Mouse (Mus musculus): ENCODE measurements around the gene Nr2f2. TPM values are rescaled to one million over a fixed set of nuclear protein-coding genes. Genes with fewer than 3 reads are reported as not detected.

The Nr2f2 gene
- polyA plus RNA-seq, 1 experiment from 2014 or later: 230 TPM

DNA sequence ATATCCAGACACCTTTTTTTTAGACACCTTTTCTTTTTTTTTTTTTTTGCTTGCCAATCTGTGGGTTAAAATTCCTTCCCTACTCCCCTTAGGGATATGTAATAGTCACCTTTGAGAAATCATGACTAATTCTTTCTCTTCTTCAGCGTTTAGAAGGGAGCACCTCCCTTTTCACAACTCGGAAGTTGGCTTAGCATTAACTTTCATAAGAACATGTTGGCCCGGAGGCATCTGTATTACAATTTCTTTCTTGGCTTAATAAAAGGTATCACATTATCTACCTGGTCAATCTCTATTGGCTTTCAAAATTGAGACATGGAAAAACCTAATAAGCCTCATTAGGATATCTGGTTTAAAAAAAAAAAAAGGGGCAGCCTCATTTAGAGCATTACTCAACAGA is 14.4 kb upstream of the Nr2f2 start:
- Histone ChIP-seq H3K27me3 (no peaks in the 10 kb centered on the region), H3K9ac (no peak overlapping the region)
- WGBS: 73% methylated on average over 3 of the region's 3 CpGs

DNA sequence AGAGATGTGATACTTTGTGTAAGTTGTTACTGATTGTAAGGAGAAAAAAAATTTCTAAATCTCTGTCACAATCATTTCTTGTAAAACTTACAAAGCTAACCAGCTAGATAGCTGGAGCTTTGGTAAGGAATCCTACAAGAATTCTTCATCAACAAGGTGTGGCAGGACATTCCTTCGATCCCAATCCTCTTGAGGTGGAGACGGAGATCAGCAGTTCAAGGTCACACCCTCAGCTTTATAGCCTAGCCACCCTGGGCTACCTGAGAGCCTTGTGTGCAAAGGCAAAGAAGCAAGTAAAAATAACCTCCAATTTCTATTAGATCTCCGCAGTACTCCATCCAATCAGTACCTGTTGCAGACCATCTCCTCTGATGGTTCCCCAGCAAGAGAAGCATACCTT is 13.7 kb upstream of the Nr2f2 start:
- Histone ChIP-seq H3K9ac (no peak overlapping the region), H3K9me3 (replicated peaks) (no peaks in the 10 kb centered on the region), H3K36me3 (peaks cover 19% of the 10 kb centered on the region), H3K27ac (no peak overlapping the region), H3K4me2 (no peak overlapping the region), H3K4me1 (no peaks in the 10 kb centered on the region), H3K27me3 (no peaks in the 10 kb centered on the region), H3K4me3 (replicated peaks) (no peak overlapping the region)
- 88% methylated on average over 3 of the region's 3 CpGs for WGBS
- no peak for ATAC-seq (replicated peaks; ENCODE audit: low FRiP score)

More for the DNA sequence above, 14.4 kb upstream of the Nr2f2 start:
- Histone ChIP-seq H3K4me2 (no peak overlapping the region), H3K9me3 (replicated peaks) (no peaks in the 10 kb centered on the region), H3K4me3 (replicated peaks) (no peak overlapping the region), H3K27ac (no peak overlapping the region), H3K36me3 (peaks cover 20% of the 10 kb centered on the region), H3K4me1 (no peaks in the 10 kb centered on the region)
- no peak for ATAC-seq (replicated peaks; ENCODE audit: low FRiP score)

DNA sequence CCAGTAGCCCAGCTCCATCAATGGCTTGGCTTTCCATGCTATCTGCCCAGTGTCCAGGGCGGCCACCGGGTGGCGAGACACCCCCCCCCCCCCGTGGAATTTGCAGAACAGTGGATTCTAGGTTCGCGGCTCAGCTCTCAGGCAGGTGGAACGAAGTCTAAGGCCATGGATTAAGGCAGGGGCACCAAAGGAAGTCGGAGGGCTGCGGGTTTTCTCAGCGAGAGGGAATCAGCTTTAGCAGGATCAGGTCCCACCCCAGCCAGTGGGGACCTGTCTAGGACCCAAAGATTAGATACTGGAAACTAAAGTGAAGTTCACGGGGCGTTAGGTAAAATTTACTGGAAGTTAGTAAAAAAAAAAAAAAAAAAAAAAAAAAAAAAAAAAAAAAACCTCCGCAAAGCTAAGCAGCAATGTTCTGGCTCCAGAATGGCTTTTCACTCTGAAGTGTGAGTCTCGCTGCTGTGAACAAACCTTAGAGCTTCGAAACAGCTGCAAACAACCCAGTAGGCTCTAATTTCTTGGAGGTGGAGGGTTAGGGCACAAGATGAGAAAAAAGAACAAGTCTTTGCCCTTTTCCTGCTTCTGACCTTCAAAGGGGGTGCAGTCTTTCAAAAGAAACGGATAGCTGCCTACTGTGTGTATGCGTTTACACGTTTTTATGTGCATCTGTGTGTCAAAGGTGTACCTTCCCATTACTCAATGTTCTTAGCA is 4.2 kb upstream of the Nr2f2 start:
- H3K4me3 ChIP-seq (replicated peaks): peak overlapping the region; percentile 74
- ATAC-seq (replicated peaks; ENCODE audit: low FRiP score): no peak
- H3K36me3 ChIP-seq: no peaks in the 10 kb centered on the region
- H3K9me3 ChIP-seq (replicated peaks): no peaks in the 10 kb centered on the region
- no peaks in the 10 kb centered on the region for H3K27me3 ChIP-seq
- H3K27ac ChIP-seq: peak overlapping the region; percentile 99
- WGBS: 5% methylated on average over 18 of the region's 18 CpGs
- H3K9ac ChIP-seq: peak overlapping the region; percentile 54
- H3K4me2 ChIP-seq: peak overlapping the region; percentile 75
- H3K4me1 ChIP-seq: peaks cover 48% of the 10 kb centered on the region

DNA sequence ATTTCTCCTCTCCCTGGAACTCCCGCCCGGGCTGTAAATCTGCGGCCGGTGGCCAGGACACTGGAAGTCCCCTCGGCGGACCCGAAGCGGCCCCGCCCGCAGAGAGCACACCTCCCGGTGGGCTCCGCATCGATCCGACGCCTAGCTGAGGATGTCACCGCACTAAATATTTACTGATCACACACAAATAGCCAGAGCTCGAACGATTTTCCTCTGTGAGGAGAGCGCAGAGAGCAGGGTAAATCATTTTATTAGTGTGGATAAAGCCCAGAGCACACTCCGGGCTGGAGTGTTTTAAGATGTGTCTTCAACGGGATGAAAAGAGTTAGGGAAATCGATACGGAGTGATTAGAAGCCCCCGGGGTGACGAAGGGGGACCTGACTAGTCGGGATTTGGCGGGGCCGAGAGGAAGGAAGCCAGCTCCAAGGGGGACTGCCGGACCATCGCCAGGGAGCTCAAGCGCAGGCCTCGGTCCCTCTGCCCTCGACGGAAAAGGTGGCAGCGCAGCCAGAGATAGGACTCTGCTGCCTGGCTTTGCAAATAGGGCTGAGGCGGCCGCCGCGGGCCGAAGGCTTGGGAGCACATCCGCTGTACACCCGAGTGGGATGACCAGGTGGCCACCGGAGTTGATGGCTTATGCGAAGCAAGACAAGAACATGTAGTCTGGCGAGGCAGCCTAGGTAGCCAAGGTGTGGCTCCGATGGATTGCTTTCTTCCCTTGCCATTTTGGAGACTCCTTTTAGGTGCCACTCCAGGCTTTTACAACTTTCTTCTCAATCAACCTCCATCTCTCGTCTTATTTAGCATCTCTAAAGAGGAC is 3.4 kb upstream of the Nr2f2 start:
- peak overlapping the region; percentile 99 for H3K27ac ChIP-seq
- 2% methylated on average over 47 of the region's 47 CpGs for WGBS

DNA sequence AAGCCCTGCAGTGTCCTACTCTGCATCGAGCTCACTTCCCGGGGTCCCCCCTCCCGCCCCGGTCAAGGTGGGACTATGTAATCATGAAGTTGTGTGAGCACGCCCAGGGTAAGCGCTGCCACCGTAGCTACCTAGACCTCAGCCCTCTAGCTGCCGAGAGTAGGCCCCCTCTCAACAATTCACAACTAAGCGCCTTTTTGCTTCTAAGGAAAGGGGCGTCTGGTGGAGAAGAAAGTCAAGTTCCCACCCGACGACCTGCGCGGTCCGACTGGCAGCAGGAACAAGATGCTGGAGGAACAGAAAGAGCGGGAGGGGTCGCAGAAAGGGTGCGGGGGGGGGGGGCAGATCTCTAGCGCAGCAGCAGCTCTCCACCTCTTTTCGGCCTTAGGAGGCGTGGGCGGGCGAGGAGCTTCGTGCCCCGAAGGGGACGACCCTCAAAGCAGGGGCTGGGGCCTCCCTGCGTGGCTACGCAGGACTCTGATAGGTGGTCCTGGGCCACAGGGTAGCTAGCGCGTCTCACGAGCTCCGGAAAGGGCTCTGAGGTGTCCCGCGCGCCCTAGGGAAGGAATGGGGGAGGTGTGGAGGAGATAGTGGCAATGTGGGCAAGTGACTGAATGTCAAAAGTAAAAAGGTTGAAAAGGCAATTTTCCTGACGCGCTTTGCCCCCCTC is 2.7 kb upstream of the Nr2f2 start:
- peak overlapping the region; percentile 99 for H3K27ac ChIP-seq
- WGBS: 3% methylated on average over 37 of the region's 37 CpGs
- peak overlapping the region; percentile 54 for H3K9ac ChIP-seq
- no peaks in the 10 kb centered on the region for H3K27me3 ChIP-seq
- H3K36me3 ChIP-seq: no peaks in the 10 kb centered on the region
- ATAC-seq (replicated peaks; ENCODE audit: low FRiP score): peak; percentile 65
- H3K9me3 ChIP-seq (replicated peaks): no peaks in the 10 kb centered on the region
- H3K4me1 ChIP-seq: peaks cover 48% of the 10 kb centered on the region
- H3K4me3 ChIP-seq (replicated peaks): peak overlapping the region; percentile 74
- peak overlapping the region; percentile 75 for H3K4me2 ChIP-seq

More for the DNA sequence above, 3.4 kb upstream of the Nr2f2 start:
- H3K4me3 ChIP-seq (replicated peaks): peak overlapping the region; percentile 74
- H3K27me3 ChIP-seq: no peaks in the 10 kb centered on the region
- peak overlapping the region; percentile 54 for H3K9ac ChIP-seq
- no peaks in the 10 kb centered on the region for H3K9me3 ChIP-seq (replicated peaks)
- ATAC-seq (replicated peaks; ENCODE audit: low FRiP score): peak; percentile 23
- peaks cover 48% of the 10 kb centered on the region for H3K4me1 ChIP-seq
- H3K36me3 ChIP-seq: no peaks in the 10 kb centered on the region
- H3K4me2 ChIP-seq: peak overlapping the region; percentile 75

DNA sequence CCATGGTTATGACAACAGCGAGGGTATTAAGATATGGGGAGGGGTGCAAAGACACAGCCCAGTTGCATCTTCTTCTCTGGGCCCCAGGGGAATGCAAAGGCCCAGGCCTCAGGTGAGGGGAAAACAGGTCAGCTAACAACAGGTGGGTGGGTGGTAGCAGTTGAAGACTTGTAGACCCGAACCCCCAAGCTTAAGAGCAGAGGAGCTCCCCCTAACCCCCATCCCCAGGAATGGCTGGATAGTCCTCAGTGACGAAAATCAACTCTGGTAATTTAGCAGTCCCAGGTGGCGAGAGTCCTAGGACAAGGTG is 2.2 kb upstream of the Nr2f2 start:
- H3K27me3 ChIP-seq: no peaks in the 10 kb centered on the region
- peak overlapping the region; percentile 54 for H3K9ac ChIP-seq
- 0 out of 2 replicates have a peak, but pooled peaks have one; percentile 1 for ATAC-seq (replicated peaks; ENCODE audit: low FRiP score)
- no peaks in the 10 kb centered on the region for H3K36me3 ChIP-seq
- peak overlapping the region; percentile 74 for H3K4me3 ChIP-seq (replicated peaks)
- H3K9me3 ChIP-seq (replicated peaks): no peaks in the 10 kb centered on the region
- H3K4me1 ChIP-seq: peaks cover 48% of the 10 kb centered on the region
- peak overlapping the region; percentile 75 for H3K4me2 ChIP-seq
- H3K27ac ChIP-seq: peak overlapping the region; percentile 99
- WGBS: 30% methylated on average over 4 of the region's 4 CpGs

DNA sequence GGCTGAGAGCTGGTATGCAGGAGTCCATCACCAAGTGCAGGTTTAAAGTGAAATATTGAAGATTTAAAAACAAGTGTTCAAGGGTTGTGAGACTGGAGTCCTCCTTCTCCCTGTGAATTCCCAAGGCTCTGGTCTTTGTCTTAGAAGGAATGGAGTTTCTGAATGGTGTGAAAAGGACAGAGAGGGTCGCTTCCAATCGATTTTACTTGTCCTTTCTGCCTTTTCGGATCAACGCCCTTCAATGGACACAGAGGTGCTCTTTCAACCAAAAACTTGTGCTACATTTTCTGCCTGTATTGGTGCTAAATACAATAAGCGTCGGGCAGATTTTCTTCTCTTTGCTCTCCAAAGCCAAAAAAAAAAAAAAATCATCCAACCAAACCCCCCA is 1.7 kb upstream of the Nr2f2 start:
- ATAC-seq (replicated peaks; ENCODE audit: low FRiP score): no peak
- Histone ChIP-seq H3K36me3 (no peaks in the 10 kb centered on the region), H3K9ac (peak overlapping the region; percentile 54), H3K9me3 (replicated peaks) (no peaks in the 10 kb centered on the region), H3K27me3 (no peaks in the 10 kb centered on the region), H3K4me1 (peaks cover 48% of the 10 kb centered on the region), H3K4me2 (peak overlapping the region; percentile 75), H3K4me3 (replicated peaks) (peak overlapping the region; percentile 74), H3K27ac (peak overlapping the region; percentile 99)
- WGBS: 32% methylated on average over 6 of the region's 6 CpGs

DNA sequence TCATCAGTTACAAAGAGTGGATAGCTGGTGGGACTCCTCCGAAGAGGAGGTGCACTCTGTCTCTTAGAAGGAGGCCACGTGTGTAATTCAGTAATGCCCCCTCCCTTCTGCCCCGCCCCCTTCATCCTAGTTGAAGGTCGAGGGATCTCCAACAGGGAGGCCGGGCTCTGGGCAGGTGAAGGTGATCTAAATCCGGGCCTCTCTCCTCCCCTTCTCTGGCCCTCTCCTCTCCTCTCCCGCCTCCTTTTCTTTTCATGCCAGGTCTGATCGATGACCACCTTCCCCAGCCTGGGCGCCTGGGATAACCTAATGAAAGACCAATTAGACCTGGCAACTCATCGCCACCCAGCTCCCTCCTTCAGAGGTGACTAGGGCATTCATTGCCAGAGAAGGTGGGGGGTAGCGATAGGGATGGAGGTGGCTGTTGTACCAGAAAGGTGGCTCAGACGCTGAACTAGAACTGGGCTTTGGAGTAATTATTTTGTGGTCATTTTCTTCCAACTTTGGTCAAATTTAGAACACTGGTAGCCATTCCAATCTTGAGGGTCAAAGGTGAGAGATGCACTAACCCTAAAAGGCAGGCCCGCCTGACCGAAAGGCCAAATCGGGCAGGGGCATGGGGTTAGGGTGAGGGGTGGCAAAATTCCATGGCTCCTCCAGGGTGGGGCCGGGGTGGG is 1.2 kb upstream of the Nr2f2 start:
- 16% methylated on average over 16 of the region's 16 CpGs for WGBS
- H3K9ac ChIP-seq: peak overlapping the region; percentile 54

DNA sequence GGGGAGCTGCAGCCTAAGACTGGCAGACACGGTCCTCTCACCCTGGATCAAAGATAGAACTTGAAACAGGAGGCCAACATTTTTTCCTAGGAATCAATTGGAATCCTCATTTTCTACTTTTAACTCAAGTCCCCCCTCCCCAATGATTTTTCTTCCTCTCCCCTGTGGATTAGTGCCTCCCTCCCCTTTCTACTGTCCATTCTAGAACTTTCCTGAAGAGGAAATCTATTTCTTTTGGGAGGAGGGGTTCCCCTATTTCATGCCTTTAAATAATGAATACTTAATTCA is 217 bp upstream of the Nr2f2 start:
- Histone ChIP-seq H3K4me1 (peaks cover 43% of the 10 kb centered on the region), H3K27me3 (no peaks in the 10 kb centered on the region), H3K9ac (peak overlapping the region; percentile 96), H3K4me2 (peak overlapping the region; percentile 75), H3K27ac (peak overlapping the region; percentile 99), H3K36me3 (no peaks in the 10 kb centered on the region), H3K9me3 (replicated peaks) (no peaks in the 10 kb centered on the region), H3K4me3 (replicated peaks) (peak overlapping the region; percentile 74)
- 0% methylated on average over 1 of the region's 1 CpGs for WGBS
- no peak for ATAC-seq (replicated peaks; ENCODE audit: low FRiP score)

More for the DNA sequence above, 1.2 kb upstream of the Nr2f2 start:
- ATAC-seq (replicated peaks; ENCODE audit: low FRiP score): peak; percentile 47
- no peaks in the 10 kb centered on the region for H3K27me3 ChIP-seq
- H3K4me1 ChIP-seq: peaks cover 48% of the 10 kb centered on the region
- peak overlapping the region; percentile 75 for H3K4me2 ChIP-seq
- H3K36me3 ChIP-seq: no peaks in the 10 kb centered on the region
- no peaks in the 10 kb centered on the region for H3K9me3 ChIP-seq (replicated peaks)
- peak overlapping the region; percentile 74 for H3K4me3 ChIP-seq (replicated peaks)
- H3K27ac ChIP-seq: peak overlapping the region; percentile 99

DNA sequence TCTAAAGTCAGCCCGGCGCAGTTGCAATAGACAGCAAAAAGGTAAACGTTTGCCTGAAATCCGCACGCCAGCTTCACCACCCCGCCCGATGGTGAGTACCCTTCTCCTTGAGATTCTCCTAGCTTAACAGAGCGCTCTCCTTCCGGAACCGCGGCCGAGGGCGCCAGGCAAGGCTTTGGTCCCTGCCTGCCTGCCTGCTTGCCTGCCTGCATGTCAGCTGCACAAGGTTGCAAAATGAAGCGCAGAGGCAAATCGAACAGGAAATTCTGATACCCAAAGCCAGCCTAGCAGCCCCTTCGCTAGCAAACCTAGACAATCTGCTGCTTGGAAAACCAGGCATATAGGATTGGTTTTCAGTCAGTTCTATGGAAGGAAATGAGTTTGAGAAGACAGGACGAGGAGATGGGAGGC is 1.1 kb downstream of the Nr2f2 start:
- Histone ChIP-seq H3K9ac (peak overlapping the region; percentile 96), H3K27me3 (no peaks in the 10 kb centered on the region), H3K36me3 (no peaks in the 10 kb centered on the region), H3K4me3 (replicated peaks) (peak overlapping the region; percentile 74), H3K4me2 (peak overlapping the region; percentile 75), H3K4me1 (peaks cover 31% of the 10 kb centered on the region), H3K9me3 (replicated peaks) (no peaks in the 10 kb centered on the region), H3K27ac (peak overlapping the region; percentile 99)
- no peak for ATAC-seq (replicated peaks; ENCODE audit: low FRiP score)
- WGBS: under 1% methylated on average over 17 of the region's 17 CpGs

DNA sequence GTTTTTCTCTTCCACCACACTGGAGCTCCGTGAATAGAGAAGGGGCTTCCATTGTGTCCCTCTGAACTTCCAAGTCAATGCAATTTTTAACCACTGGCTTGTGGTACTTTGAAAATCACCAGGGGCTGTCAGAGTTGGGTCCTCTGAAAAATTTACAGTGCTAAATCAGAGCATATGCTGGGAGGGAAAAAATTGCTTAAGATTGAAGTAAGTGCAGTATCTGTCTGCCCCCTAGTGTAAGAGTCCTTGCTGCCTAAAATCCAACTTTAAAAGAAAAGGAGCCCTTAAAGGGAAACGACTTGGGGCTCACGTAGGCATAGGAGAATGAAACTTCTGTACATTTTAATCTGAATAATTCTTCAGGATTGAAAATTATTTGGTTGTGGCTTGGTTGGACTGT is 1.7 kb downstream of the Nr2f2 start:
- H3K27me3 ChIP-seq: no peaks in the 10 kb centered on the region
- no peaks in the 10 kb centered on the region for H3K36me3 ChIP-seq
- peaks cover 24% of the 10 kb centered on the region for H3K4me1 ChIP-seq
- peak overlapping the region; percentile 99 for H3K27ac ChIP-seq
- no peaks in the 10 kb centered on the region for H3K9me3 ChIP-seq (replicated peaks)
- peak overlapping the region; percentile 75 for H3K4me2 ChIP-seq
- ATAC-seq (replicated peaks; ENCODE audit: low FRiP score): no peak
- H3K4me3 ChIP-seq (replicated peaks): peak overlapping the region; percentile 74
- 0% methylated on average over 3 of the region's 3 CpGs for WGBS
- H3K9ac ChIP-seq: peak overlapping the region; percentile 96

Measured in kidney, embryonic 15.5 days (tissue).